Mouse (Mus musculus) spleen, adult 2 months (tissue): ENCODE results near the gene Dera. TPM values are rescaled to one million over a fixed set of nuclear protein-coding genes. Genes with fewer than 3 reads are reported as not detected.

Experiments used
- DNase-seq, 2 experiments: peaks; one replicate each; pipeline versions ENCODE4 v3.0.0 to v3.0.0-alpha.2; 2012 to 2021; ENCODE audit warnings: low spot score in 2 of 2, low read depth in 1 of 2
- H3K27ac ChIP-seq: fragments of 200-500 bp; 2 replicates; pipeline ENCODE4 v1.5.1; 2012; ENCODE audit warnings: low read length, inconsistent platforms; ENCODE audit not compliant: insufficient read depth
- H3K27me3 ChIP-seq: fragments of 200-500 bp; 2 replicates; pipeline ENCODE4 v1.6.1; 2012; ENCODE audit warnings: mild to moderate bottlenecking, moderate library complexity, low read length, inconsistent platforms; ENCODE audit not compliant: control insufficient read depth, insufficient read depth
- H3K36me3 ChIP-seq: fragments of 200-500 bp; 2 replicates; pipeline ENCODE4 v1.6.1; 2012; ENCODE audit warnings: mild to moderate bottlenecking, low read length, inconsistent platforms; ENCODE audit not compliant: control insufficient read depth, insufficient read depth
- H3K4me1 ChIP-seq: fragments of 200-500 bp; 2 replicates; pipeline ENCODE4 v1.6.1; 2011; ENCODE audit warnings: inconsistent platforms; ENCODE audit not compliant: control insufficient read depth, insufficient read depth, insufficient read length
- H3K4me3 ChIP-seq: fragments of 200-500 bp; 2 replicates; pipeline ENCODE4 v1.5.1; 2011; ENCODE audit warnings: mild to moderate bottlenecking, inconsistent platforms; ENCODE audit not compliant: insufficient read depth, insufficient read length; ENCODE audit errors: extremely low read depth
- CTCF ChIP-seq: fragments of 200-500 bp; IDR thresholded peaks from 2 replicates; pipeline ENCODE4 v1.5.1; 2011; ENCODE audit warnings: mild to moderate bottlenecking, inconsistent platforms; ENCODE audit not compliant: insufficient read depth, insufficient read length, insufficient replicate concordance; ENCODE audit errors: extremely low read depth
- POLR2A ChIP-seq: fragments of 200-500 bp; IDR thresholded peaks from 2 replicates; pipeline ENCODE4 v1.6.1; 2011; ENCODE audit warnings: low read depth, low read length, inconsistent platforms
- WGBS: fragments of 180-500 bp; shearing (Covaris S2); methylation state at CpG from one replicate; pipeline ENCODE4 v1.1.7; 2018; 5-methylcytosine and 5-hydroxymethylcytosine counted together
- polyA plus RNA-seq: library from polyadenylated mRNA; depleted of rRNA; stranded (reverse); fragments of >200 nt; gene quantifications from 2 replicates; pipeline ENCODE4 v1.2.3, GENCODE M21; 2012

Gene Dera
- polyA plus RNA-seq, 1 experiment: 7.2 TPM

DNA sequence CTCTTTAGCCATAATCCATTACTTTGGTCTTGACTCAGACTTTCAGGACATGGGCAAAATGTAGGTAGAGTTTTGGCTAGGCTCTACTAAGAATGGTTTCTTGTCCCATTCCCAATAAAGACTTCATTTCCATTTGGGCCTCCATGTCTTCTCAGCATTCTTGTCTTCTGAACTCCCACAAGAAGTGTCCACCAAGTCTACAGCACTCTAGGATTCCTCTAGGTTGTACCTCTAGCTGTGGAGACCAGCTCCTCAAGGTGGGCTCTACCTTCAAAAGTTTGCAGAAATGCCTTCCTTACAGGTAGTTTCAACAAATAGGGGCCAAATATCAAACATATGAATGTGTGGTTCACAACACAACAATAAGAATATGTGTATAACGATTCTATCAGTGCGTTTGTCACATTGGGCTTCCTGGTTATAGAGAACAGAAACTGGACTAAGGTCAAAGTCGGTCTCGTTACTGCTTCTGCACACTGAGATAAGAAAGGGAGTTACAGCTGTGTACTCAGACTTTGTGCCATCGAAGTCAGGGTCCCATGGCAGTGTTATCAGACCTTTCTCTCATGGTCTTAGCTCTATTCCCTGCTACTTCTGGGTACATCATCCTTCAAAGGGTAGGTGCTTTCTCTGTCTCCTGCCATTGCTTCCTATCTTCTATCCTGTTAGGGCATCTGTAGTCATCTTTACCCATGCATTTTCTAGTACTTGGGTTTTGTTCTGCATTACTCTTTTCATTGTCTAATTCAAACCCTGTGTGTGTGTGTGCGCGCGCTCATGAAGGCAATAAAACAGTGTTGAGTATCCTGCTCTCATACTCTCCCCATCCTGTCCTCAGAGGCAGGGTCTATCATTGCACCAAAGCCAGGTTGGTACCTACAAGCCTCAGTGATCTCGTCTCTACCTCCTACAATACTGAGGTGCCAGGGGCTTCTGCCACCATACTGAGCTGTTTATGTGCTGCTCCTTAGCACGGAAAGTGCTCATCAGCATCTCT is 103.2 kb downstream of the Dera start:
- H3K27ac ChIP-seq: no peak overlapping the region
- no peak for TF ChIP-seq CTCF
- no peak for TF ChIP-seq POLR2A
- H3K4me1 ChIP-seq: no peaks in the 10 kb centered on the region
- no peaks in the 10 kb centered on the region for H3K27me3 ChIP-seq
- WGBS: 94% methylated on average over 10 of the region's 10 CpGs
- no peak for DNase-seq
- no peaks in the 10 kb centered on the region for H3K36me3 ChIP-seq
- no peak overlapping the region for H3K4me3 ChIP-seq

DNA sequence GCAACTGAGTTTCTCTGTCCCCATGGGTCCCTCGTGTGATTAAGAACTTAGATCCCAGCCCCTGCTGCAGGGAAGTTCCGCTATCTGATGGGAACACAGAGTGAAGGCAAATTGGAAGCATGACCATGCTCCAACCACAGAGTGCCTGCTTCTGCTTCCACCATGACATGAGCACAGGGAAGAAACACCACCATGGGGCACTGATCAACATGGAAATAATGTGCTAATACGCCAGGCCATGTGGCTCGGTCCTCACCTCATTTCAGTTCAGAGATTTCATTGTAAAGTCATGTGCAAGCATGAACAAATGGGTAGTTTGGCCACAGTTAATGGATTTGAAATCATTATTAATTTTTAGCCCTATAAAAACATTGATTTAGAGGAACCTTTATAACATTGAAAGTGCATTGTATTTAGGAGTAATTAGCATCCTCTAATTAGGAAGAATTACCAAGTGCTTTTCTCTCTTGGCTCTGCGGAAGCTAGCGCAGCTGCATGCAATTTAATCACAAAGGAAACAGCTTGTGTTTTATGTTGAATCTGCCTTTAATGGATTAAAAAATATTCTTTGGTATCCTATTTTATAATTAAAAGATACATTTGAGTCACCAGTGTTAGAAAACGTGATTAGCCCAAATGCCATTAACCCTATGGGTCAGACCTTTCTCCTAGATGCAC is 115.7 kb downstream of the Dera start:
- H3K27me3 ChIP-seq: no peaks in the 10 kb centered on the region
- no peaks in the 10 kb centered on the region for H3K36me3 ChIP-seq
- 90% methylated on average over 7 of the region's 7 CpGs for WGBS
- no peak for TF ChIP-seq CTCF
- no peak overlapping the region for H3K27ac ChIP-seq
- DNase-seq: no peak
- H3K4me3 ChIP-seq: no peak overlapping the region
- no peaks in the 10 kb centered on the region for H3K4me1 ChIP-seq

DNA sequence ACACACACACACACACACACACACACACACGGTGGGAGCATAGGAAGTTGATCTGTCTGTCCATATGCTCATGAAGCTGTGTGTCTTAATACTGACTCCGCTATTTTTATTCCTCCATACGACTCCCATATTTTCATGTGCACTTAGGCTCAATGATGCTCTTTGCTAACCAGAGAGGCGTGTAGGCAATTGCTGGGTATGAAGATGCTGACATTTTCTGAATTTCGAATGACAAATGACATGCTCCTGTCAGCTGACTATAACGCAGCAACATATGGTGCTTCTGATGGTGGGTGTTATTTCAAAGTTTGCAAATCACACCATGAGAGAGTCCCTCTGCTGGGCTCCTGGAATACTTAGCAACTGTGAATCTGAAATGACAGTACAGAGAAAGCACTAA is 116.3 kb downstream of the Dera start:
- Histone ChIP-seq H3K27me3 (no peaks in the 10 kb centered on the region), H3K4me1 (no peaks in the 10 kb centered on the region), H3K4me3 (no peak overlapping the region), H3K36me3 (no peaks in the 10 kb centered on the region), H3K27ac (no peak overlapping the region)
- WGBS: 87% methylated on average over 6 of the region's 6 CpGs
- DNase-seq: no peak
- TF ChIP-seq CTCF (no peak), POLR2A (no peak)

DNA sequence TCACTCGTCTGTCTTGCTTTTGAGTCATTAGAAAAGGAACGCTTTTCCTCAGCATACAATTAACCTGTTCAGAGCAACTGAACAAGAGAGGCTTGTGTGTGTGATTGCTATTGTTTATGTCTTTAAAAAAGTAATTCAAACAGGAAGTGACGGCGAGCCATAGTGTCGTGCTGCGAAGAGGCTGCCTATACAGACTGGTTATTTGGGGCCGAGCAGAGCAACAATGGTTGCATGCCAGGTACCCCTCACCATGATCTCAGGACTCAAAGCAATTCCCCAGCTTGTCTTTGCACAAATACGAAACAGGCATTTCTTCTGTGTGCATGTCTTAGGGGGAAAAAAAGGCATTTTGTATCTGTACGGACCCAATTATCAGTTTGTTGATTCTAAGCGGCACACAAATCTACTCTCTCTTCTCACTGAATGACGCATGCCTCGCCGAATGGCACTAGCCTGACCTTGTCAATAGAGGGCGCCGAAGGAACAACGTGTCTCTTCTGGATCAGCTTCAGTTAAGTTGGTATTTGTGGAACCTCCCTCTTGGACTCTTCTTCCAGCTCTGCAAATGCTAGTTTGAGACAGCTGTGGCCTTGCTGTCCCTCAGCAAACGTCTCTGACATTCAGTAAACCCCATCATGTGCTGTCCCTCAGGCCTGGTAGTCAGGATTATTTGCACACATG is 117.8 kb downstream of the Dera start:
- Histone ChIP-seq H3K4me3 (no peak overlapping the region), H3K36me3 (no peaks in the 10 kb centered on the region), H3K4me1 (no peaks in the 10 kb centered on the region), H3K27ac (no peak overlapping the region), H3K27me3 (no peaks in the 10 kb centered on the region)
- TF ChIP-seq CTCF: no peak
- no peak for TF ChIP-seq POLR2A
- no peak for DNase-seq
- 40% methylated on average over 17 of the region's 17 CpGs for WGBS

DNA sequence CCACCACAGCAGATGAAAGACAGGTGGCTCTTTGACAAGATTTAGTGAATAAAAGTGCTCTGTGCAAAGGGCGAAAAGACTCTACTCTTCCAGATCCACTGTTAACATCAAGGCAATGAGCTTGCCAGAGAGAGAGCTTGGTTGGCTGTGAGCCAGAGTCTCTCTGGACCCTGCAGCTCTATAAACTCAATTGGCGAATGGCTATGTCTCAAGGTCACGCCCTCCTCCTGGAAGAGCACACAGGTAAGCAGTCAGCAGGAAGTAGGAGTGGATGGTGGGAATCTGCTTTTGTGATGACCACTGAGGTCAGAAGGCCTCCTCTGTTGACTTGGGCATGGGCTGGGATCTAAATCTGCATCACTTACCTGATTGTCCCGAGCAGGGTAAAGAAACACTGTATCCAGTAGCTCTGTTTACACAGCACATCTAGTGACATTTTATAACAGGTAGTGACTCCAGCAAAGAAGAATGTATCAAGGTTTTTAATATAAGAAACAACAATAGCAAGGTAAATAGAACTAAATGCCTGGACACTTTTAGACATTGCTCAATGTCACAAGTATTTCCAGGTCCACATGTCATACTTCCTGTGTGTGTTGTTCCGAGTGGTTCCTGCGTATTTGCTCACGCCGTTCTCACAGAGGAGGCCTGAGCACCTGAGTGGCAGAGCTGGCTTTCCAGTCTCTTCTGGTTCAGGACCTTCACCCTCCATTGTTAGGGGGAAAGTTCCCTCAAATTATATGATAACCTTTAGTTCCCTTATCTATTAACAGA is 120.3 kb downstream of the Dera start:
- WGBS: 85% methylated on average over 8 of the region's 8 CpGs
- Histone ChIP-seq H3K36me3 (no peaks in the 10 kb centered on the region), H3K27me3 (no peaks in the 10 kb centered on the region), H3K27ac (no peak overlapping the region), H3K4me1 (no peaks in the 10 kb centered on the region), H3K4me3 (no peak overlapping the region)
- TF ChIP-seq POLR2A (no peak), CTCF (no peak)
- DNase-seq: no peak

DNA sequence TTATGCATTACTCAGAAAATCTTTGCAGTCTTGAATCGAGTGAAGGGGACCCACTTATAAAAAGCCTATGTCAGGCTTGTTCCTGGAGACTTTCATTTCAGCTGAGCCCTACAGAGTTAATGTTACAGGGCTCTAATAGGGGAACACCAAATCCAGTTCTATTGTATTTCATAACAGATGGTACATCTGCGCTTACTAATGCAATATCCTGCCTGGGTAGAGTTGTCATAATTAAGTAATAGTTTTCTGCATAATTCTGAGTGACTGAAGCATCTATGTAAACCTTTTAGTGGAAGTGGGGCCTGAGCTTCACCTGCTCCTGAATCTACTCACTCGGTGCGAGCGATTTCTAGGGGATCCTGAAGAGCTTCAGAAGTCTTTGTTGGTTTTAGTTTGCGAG is 131.3 kb downstream of the Dera start:
- H3K4me1 ChIP-seq: no peaks in the 10 kb centered on the region
- H3K4me3 ChIP-seq: no peak overlapping the region
- H3K27me3 ChIP-seq: no peaks in the 10 kb centered on the region
- TF ChIP-seq CTCF (no peak), POLR2A (no peak)
- no peak for DNase-seq
- H3K36me3 ChIP-seq: no peaks in the 10 kb centered on the region
- 83% methylated on average over 6 of the region's 6 CpGs for WGBS
- H3K27ac ChIP-seq: no peak overlapping the region
